Mouse (Mus musculus) midbrain, postnatal 0 days (tissue): Measurements from ENCODE around the gene Ide. TPM values are rescaled to one million over a fixed set of nuclear protein-coding genes. Genes with fewer than 3 reads are reported as not detected.

Source experiments
- ATAC-seq: fragments of 200-750 bp; cut with Nextera tagmentation; 2 replicates; pipeline ENCODE4 v1.8.0; 2017; ENCODE audit warnings: moderate number of reproducible peaks, mild to moderate bottlenecking, moderate TSS enrichment, moderate library complexity; ENCODE audit not compliant: low FRiP score
- DNase-seq: peaks from one replicate; pipeline ENCODE4 v3.0.0-alpha.2; 2015; ENCODE audit warnings: low spot score
- H3K27ac ChIP-seq: fragments of 300-500 bp; sonication (generic); 2 replicates; pipeline ENCODE4 v1.5.1; 2014; ENCODE audit warnings: low read depth, mild to moderate bottlenecking, low read length, mixed read lengths
- H3K27me3 ChIP-seq: fragments of 300-500 bp; sonication (generic); 2 replicates; pipeline ENCODE4 v1.6.1; 2014; ENCODE audit warnings: low read length, control low read depth, mixed read lengths; ENCODE audit not compliant: insufficient read depth
- H3K36me3 ChIP-seq: fragments of 300-500 bp; sonication (generic); 2 replicates; pipeline ENCODE4 v1.6.1; 2014; ENCODE audit warnings: low read length, control low read depth, mixed read lengths; ENCODE audit not compliant: insufficient read depth
- H3K4me1 ChIP-seq: fragments of 300-500 bp; sonication (generic); 2 replicates; pipeline ENCODE4 v1.6.1; 2014; ENCODE audit warnings: mild to moderate bottlenecking, control low read depth, antibody characterized with exemption, low read length, mixed read lengths; ENCODE audit not compliant: insufficient read depth
- H3K4me2 ChIP-seq: fragments of 300-500 bp; sonication (generic); 2 replicates; pipeline ENCODE4 v1.6.1; 2014; ENCODE audit warnings: low read depth, mild to moderate bottlenecking, low read length, mixed read lengths; ENCODE audit not compliant: poor library complexity, severe bottlenecking
- H3K4me3 ChIP-seq: fragments of 300-500 bp; sonication (generic); 2 replicates; pipeline ENCODE4 v1.5.1; 2014; ENCODE audit warnings: low read depth, mild to moderate bottlenecking, low read length, moderate library complexity
- H3K9ac ChIP-seq: fragments of 300-500 bp; sonication (generic); replicated peaks from 2 replicates; pipeline ENCODE4 v1.6.1; 2014; ENCODE audit warnings: mild to moderate bottlenecking, low read length, moderate library complexity, mixed read lengths; ENCODE audit not compliant: poor library complexity, severe bottlenecking
- H3K9me3 ChIP-seq: fragments of 300-500 bp; sonication (generic); 2 replicates; pipeline ENCODE4 v1.6.1; 2016; ENCODE audit warnings: low read length, control low read depth
- CTCF ChIP-seq: IDR thresholded peaks from 2 replicates; pipeline ENCODE4 v1.5.1; 2016; ENCODE audit warnings: antibody characterized with exemption, mild to moderate bottlenecking
- WGBS: fragments of 180-500 bp; shearing (Covaris S2); extraction: QIAGEN DNeasy Blood & Tissue Kit; methylation state at CpG from one replicate; pipeline ENCODE4 v1.1.7; 2014; 5-methylcytosine and 5-hydroxymethylcytosine counted together
- polyA plus RNA-seq: library from polyadenylated mRNA; unstranded; fragments of >200 nt; fragmentation: Nextera tagmentation; extraction: Ambion mirVana; gene quantifications from 2 replicates; pipeline ENCODE4 v1.2.1, GENCODE M21; 2015
- total RNA-seq: library from RNA; depleted of rRNA; stranded (reverse); fragments of >200 nt; gene quantifications from 2 replicates; pipeline ENCODE4 v1.2.3, GENCODE M21; 2014

The Ide gene
- total and polyA plus RNA-seq, 2 experiments from 2014 or later = 32.5 to 36.2 TPM

DNA sequence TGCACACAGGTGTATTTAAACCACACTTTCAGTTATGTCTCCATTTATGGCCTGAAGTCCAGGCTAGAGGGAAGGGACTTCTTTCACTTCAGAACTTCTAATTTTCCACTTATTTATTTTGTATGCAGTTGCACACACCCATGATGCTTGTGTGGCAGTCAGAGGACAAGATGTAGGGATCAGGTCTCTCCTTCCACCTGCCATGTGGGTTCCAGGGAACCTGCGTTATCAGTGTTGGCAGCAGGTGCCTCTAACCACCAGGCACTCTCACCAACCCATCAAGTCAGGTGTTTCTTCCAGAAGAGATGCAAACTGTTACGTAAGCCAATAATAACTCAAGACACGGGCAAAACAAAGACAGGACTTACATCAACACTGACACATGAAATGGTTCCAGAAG, 35.9 kb downstream of the Ide start:
- H3K27me3 ChIP-seq = no peaks in the 10 kb centered on the region
- peaks cover 4% of the 10 kb centered on the region; the same call in 1 of the 2 replicates for H3K36me3 ChIP-seq
- DNase-seq (no peak), ATAC-seq (no peak)
- H3K4me3 ChIP-seq = no peak overlapping the region
- no peak overlapping the region for H3K9ac ChIP-seq
- H3K27ac ChIP-seq = no peak overlapping the region; the same call in 1 of the 2 replicates
- no peaks in the 10 kb centered on the region for H3K4me1 ChIP-seq
- no peaks in the 10 kb centered on the region for H3K9me3 ChIP-seq
- TF ChIP-seq CTCF = no peak
- H3K4me2 ChIP-seq = no peak overlapping the region
- WGBS = 94% methylated on average over 3 of the region's 3 CpGs

GRCm38 (mm10) chr19:37291676-37292075, 46.0 kb downstream of the Ide start:
- no peak overlapping the region for H3K4me2 ChIP-seq
- H3K9me3 ChIP-seq = no peaks in the 10 kb centered on the region
- peaks cover 13% of the 10 kb centered on the region for H3K36me3 ChIP-seq
- no peaks in the 10 kb centered on the region for H3K4me1 ChIP-seq
- H3K27me3 ChIP-seq = no peaks in the 10 kb centered on the region
- ATAC-seq (no peak), DNase-seq (no peak)
- H3K9ac ChIP-seq = no peak overlapping the region
- no peak for TF ChIP-seq CTCF
- no peak overlapping the region for H3K27ac ChIP-seq
- WGBS = 78% methylated on average over 4 of the region's 4 CpGs
- no peak overlapping the region for H3K4me3 ChIP-seq

GRCm38 (mm10) chr19:37290906-37291305, 46.7 kb downstream of the Ide start:
- 95% methylated on average over 8 of the region's 8 CpGs for WGBS
- Histone ChIP-seq H3K27ac (no peak overlapping the region), H3K27me3 (no peaks in the 10 kb centered on the region), H3K9ac (no peak overlapping the region), H3K4me2 (no peak overlapping the region), H3K4me3 (no peak overlapping the region), H3K4me1 (no peaks in the 10 kb centered on the region), H3K9me3 (no peaks in the 10 kb centered on the region), H3K36me3 (peaks cover 12% of the 10 kb centered on the region)
- ATAC-seq = no peak
- TF ChIP-seq CTCF = no peak
- no peak for DNase-seq

DNA sequence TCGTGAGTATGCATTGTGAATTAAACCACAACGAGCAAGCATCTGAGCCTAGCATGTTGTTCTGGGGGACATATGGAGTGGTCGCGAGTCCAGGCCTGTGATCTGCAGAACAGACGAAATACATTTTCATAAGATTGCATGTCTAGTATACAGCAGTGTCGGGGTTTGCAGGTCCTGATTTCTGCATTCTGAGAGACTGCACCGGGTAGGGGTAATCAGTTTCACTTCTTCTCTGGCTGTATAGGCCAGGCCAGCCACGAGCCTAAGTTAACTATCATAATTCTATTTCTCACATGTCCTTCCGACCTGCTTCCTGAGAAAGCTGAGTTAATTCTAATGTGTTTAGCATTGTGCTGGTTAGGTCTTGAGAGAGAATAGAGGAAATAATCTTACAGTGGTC, 52.9 kb downstream of the Ide start:
- DNase-seq (no peak), ATAC-seq (no peak)
- WGBS = 91% methylated on average over 9 of the region's 9 CpGs
- H3K27ac ChIP-seq = no peak overlapping the region
- no peak overlapping the region for H3K4me3 ChIP-seq
- no peak overlapping the region for H3K9ac ChIP-seq
- no peak overlapping the region for H3K4me2 ChIP-seq
- H3K9me3 ChIP-seq = no peaks in the 10 kb centered on the region
- TF ChIP-seq CTCF = no peak
- no peaks in the 10 kb centered on the region for H3K4me1 ChIP-seq
- H3K36me3 ChIP-seq = peaks cover 54% of the 10 kb centered on the region
- no peaks in the 10 kb centered on the region for H3K27me3 ChIP-seq

DNA sequence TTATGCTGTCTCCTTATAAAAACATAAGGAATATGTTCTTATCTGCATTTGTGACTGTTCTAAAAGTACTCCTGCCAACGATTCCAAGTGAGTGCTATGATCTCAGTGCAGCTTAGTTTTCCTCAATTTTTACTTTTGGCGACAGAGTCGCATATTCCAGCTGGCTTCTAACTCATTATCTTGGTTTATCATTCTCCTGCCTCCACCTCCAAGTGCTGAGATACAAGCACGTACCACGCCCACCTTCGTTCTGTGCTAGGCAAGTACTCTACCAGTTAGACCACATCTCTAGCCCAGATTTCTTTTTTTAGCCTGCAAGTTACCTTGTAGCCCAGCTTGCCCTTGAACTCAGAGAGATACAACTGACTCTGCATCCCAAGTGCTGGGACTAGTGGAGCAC, 54.5 kb downstream of the Ide start:
- WGBS = 96% methylated on average over 6 of the region's 6 CpGs
- Histone ChIP-seq H3K27me3 (no peaks in the 10 kb centered on the region), H3K36me3 (peaks cover 66% of the 10 kb centered on the region), H3K4me2 (no peak overlapping the region), H3K27ac (no peak overlapping the region), H3K4me3 (no peak overlapping the region), H3K9me3 (no peaks in the 10 kb centered on the region), H3K9ac (no peak overlapping the region), H3K4me1 (no peaks in the 10 kb centered on the region)
- no peak for TF ChIP-seq CTCF
- ATAC-seq (no peak), DNase-seq (no peak)

- TF ChIP-seq CTCF = no peak
- Histone ChIP-seq H3K9me3 (no peaks in the 10 kb centered on the region), H3K27me3 (no peaks in the 10 kb centered on the region), H3K9ac (no peak overlapping the region), H3K4me2 (no peak overlapping the region), H3K36me3 (peaks cover 72% of the 10 kb centered on the region), H3K4me3 (no peak overlapping the region), H3K27ac (no peak overlapping the region), H3K4me1 (no peaks in the 10 kb centered on the region)
- DNase-seq (no peak), ATAC-seq (no peak)
- WGBS = 90% methylated on average over 1 of the region's 1 CpGs
Measured at GRCm38 (mm10) chr19:37281710-37282109, 55.9 kb downstream of the Ide start.
